Mouse (Mus musculus): ENCODE measurements around the gene Clic4. TPM values are rescaled to one million over a fixed set of nuclear protein-coding genes. Genes with fewer than 3 reads are reported as not detected.

Gene Clic4
- polyA plus RNA-seq (2014; fragmentation: Illumina TruSeq; extraction: RNeasy Lipid Tissue Mini Kit (QIAGEN cat#74804); ENCODE audit: low read depth, low replicate concordance) = 46.6 TPM

DNA sequence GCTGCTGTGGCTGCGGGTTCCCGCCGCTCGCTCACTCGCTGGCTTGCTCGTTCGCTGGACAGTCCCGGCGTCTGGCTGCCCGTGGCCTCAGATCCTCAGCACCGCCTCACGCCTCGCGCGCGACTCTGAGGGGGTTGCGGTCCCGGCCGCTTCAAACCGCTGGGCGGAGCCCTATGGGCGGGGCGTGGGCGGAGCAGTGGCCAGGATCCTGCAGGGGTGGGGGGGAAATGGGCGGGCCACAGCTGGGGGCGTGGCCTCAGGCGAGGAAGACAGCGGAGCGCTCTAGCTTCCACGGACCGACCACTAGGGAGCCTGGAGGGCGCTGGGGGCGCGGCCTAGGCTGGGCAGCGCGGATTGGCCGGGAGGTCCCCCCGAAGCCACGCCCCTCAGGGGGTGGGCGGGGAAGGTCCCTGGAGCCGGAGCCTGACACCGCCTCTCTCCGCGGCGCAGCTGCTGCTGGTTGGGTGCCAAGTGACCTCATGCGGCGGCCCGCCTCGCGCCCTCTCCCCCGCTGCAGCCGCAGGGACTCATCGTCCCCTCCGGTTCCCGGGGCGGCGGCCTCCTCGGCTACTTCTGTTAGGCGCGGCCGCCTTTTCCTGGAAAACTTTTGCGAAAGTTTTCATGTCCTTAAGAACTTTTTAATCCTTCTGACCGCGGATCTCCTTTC is at the start of gene Clic4:
Gene Clic4, minus strand, starts transcription at position 175 of the 667 bp plus-strand sequence.

Other genes starting within 250 kb of the Clic4 start
- not detected for gene Runx3, start 152.2 kb downstream of the Clic4 start, polyA plus RNA-seq (2014; fragmentation: Illumina TruSeq; extraction: RNeasy Lipid Tissue Mini Kit (QIAGEN cat#74804); ENCODE audit: low read depth, low replicate concordance)
- gene Srrm1, start 80.5 kb upstream of the Clic4 start, polyA plus RNA-seq (2014; fragmentation: Illumina TruSeq; extraction: RNeasy Lipid Tissue Mini Kit (QIAGEN cat#74804); ENCODE audit: low read depth, low replicate concordance) = 68.5 TPM
- gene Ncmap, start 125.4 kb upstream of the Clic4 start, polyA plus RNA-seq (2014; fragmentation: Illumina TruSeq; extraction: RNeasy Lipid Tissue Mini Kit (QIAGEN cat#74804); ENCODE audit: low read depth, low replicate concordance) = 1.6 TPM
- 0.64 TPM for gene Rcan3, start 161.0 kb upstream of the Clic4 start, polyA plus RNA-seq (2014; fragmentation: Illumina TruSeq; extraction: RNeasy Lipid Tissue Mini Kit (QIAGEN cat#74804); ENCODE audit: low read depth, low replicate concordance)
- not detected for gene Stpg1, start 222.0 kb upstream of the Clic4 start, polyA plus RNA-seq (2014; fragmentation: Illumina TruSeq; extraction: RNeasy Lipid Tissue Mini Kit (QIAGEN cat#74804); ENCODE audit: low read depth, low replicate concordance)
- gene Nipal3, start 222.2 kb upstream of the Clic4 start, polyA plus RNA-seq (2014; fragmentation: Illumina TruSeq; extraction: RNeasy Lipid Tissue Mini Kit (QIAGEN cat#74804); ENCODE audit: low read depth, low replicate concordance) = 2.1 TPM

Data from liver, adult 10 weeks (tissue).